Mouse (Mus musculus) lung, embryonic 16.5 days (tissue): ENCODE measurements at regions not wholly inside any gene's neighbourhood (a gene's known extent, or its start where the extent isn't known, plus 50 kb on each side); places are given as distances from the start of the nearest gene placed in this dataset.

Experiments
- ATAC-seq: fragments of 200-750 bp; cut with Nextera tagmentation; 2 replicates; pipeline ENCODE4 v1.8.0; 2017; ENCODE audit warnings: low read depth, mild to moderate bottlenecking, moderate library complexity
- H3K27ac ChIP-seq: fragments of 300-500 bp; sonication (generic); 2 replicates; pipeline ENCODE4 v1.5.1; 2014; ENCODE audit warnings: mild to moderate bottlenecking, control low read depth, low read length
- H3K27me3 ChIP-seq: fragments of 300-500 bp; sonication (generic); 2 replicates; pipeline ENCODE4 v1.6.1; 2014; ENCODE audit warnings: low read depth, low read length, mixed read lengths; ENCODE audit not compliant: control insufficient read depth, insufficient read depth
- H3K36me3 ChIP-seq: fragments of 300-500 bp; sonication (generic); 2 replicates; pipeline ENCODE4 v1.6.1; 2014; ENCODE audit warnings: low read length; ENCODE audit not compliant: control insufficient read depth, insufficient read depth
- H3K4me1 ChIP-seq: fragments of 300-500 bp; sonication (generic); replicated peaks from 2 replicates; pipeline ENCODE4 v1.6.1; 2014; ENCODE audit warnings: low read length, mixed read lengths; ENCODE audit not compliant: control insufficient read depth, insufficient read depth
- H3K4me2 ChIP-seq: fragments of 300-500 bp; sonication (generic); 2 replicates; pipeline ENCODE4 v1.6.1; 2014; ENCODE audit warnings: low read depth, low read length, control low read depth
- H3K4me3 ChIP-seq: fragments of 300-500 bp; sonication (generic); 2 replicates; pipeline ENCODE4 v1.5.1; 2014; ENCODE audit warnings: mild to moderate bottlenecking, low read length, control low read depth
- H3K9ac ChIP-seq: fragments of 300-500 bp; sonication (generic); 2 replicates; pipeline ENCODE4 v1.6.1; 2014; ENCODE audit warnings: low read length, control low read depth
- H3K9me3 ChIP-seq: fragments of 300-500 bp; sonication (generic); 2 replicates; pipeline ENCODE4 v1.6.1; 2016; ENCODE audit warnings: low read length; ENCODE audit not compliant: control insufficient read depth
- WGBS: fragments of 180-500 bp; shearing (Covaris S2); extraction: QIAGEN DNeasy Blood & Tissue Kit; methylation state at CpG from one replicate; pipeline ENCODE4 v1.1.7; 2014; 5-methylcytosine and 5-hydroxymethylcytosine counted together

GRCm38 (mm10) chr11:84708222-84708730, 111.0 kb downstream of the Mrm1 start:
- ATAC-seq: no peak
- Histone ChIP-seq H3K36me3 (no peaks in the 10 kb centered on the region), H3K27me3 (no peaks in the 10 kb centered on the region), H3K4me2 (no peak overlapping the region), H3K4me1 (peaks cover 2% of the 10 kb centered on the region; the same call in 1 of the 2 replicates), H3K9me3 (no peaks in the 10 kb centered on the region), H3K27ac (no peak overlapping the region), H3K4me3 (no peak overlapping the region), H3K9ac (no peak overlapping the region)
- 83% methylated on average over 10 of the region's 10 CpGs for WGBS

DNA sequence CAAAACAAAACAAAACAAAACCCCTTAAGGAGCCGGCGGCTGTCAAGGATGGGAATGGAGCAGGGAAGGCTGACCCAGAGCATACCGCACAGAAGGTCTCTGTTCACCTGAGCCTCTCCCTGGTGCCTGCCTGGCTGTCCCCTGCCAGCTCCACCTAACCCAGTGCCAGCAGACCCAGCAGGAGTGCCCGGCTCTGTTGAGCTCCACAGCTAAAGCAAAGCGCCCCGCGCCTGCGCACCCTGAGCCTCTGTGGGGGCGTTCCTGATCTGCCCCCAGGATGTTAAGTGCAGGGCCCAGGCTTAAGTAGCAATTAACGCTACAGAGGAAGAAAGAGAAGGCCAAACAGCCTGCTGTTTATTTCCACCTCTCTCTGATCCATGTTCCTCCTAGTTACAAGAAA, 111.5 kb downstream of the Mrm1 start:
- no peak overlapping the region for H3K4me3 ChIP-seq
- peaks cover 4% of the 10 kb centered on the region; the same call in 1 of the 2 replicates for H3K27me3 ChIP-seq
- 23% methylated on average over 10 of the region's 10 CpGs for WGBS
- H3K4me1 ChIP-seq: peaks cover 2% of the 10 kb centered on the region; the same call in 1 of the 2 replicates
- no peak overlapping the region for H3K9ac ChIP-seq
- no peaks in the 10 kb centered on the region for H3K9me3 ChIP-seq
- ATAC-seq: no peak
- H3K36me3 ChIP-seq: no peaks in the 10 kb centered on the region
- H3K27ac ChIP-seq: no peak overlapping the region
- no peak overlapping the region for H3K4me2 ChIP-seq

- ATAC-seq: 0 out of 2 replicates have a peak, but pooled peaks have one; percentile 15
- peaks cover 4% of the 10 kb centered on the region for H3K4me1 ChIP-seq
These were observed 112.6 kb downstream of the Mrm1 start for GRCm38 (mm10) chr11:84706692-84707091.

GRCm38 (mm10) chr11:84701319-84702175, 117.8 kb downstream of the Mrm1 start:
- H3K9ac ChIP-seq: no peak overlapping the region
- H3K9me3 ChIP-seq: no peaks in the 10 kb centered on the region
- peaks cover 4% of the 10 kb centered on the region; the same call in 1 of the 2 replicates for H3K27me3 ChIP-seq
- H3K4me2 ChIP-seq: peak overlapping the region; percentile 17
- H3K36me3 ChIP-seq: no peaks in the 10 kb centered on the region
- no peak for ATAC-seq
- 5% methylated on average over 28 of the region's 28 CpGs for WGBS
- H3K4me3 ChIP-seq: no peak overlapping the region
- H3K4me1 ChIP-seq: peaks cover 8% of the 10 kb centered on the region
- H3K27ac ChIP-seq: no peak overlapping the region

More at GRCm38 (mm10) chr11:84706692-84707091, 112.6 kb downstream of the Mrm1 start:
- WGBS: 17% methylated on average over 6 of the region's 6 CpGs
- H3K4me3 ChIP-seq: no peak overlapping the region
- no peak overlapping the region for H3K27ac ChIP-seq
- H3K9ac ChIP-seq: no peak overlapping the region
- H3K9me3 ChIP-seq: no peaks in the 10 kb centered on the region
- no peaks in the 10 kb centered on the region for H3K36me3 ChIP-seq
- no peak overlapping the region for H3K4me2 ChIP-seq
- peaks cover 4% of the 10 kb centered on the region; the same call in 1 of the 2 replicates for H3K27me3 ChIP-seq

GRCm38 (mm10) chr11:84697521-84697920, 121.8 kb downstream of the Mrm1 start:
- H3K9me3 ChIP-seq: no peaks in the 10 kb centered on the region
- 20% methylated on average over 5 of the region's 5 CpGs for WGBS
- no peaks in the 10 kb centered on the region; the same call in 1 of the 2 replicates for H3K27me3 ChIP-seq
- H3K4me2 ChIP-seq: no peak overlapping the region
- H3K27ac ChIP-seq: no peak overlapping the region
- no peak for ATAC-seq
- H3K4me3 ChIP-seq: no peak overlapping the region
- no peaks in the 10 kb centered on the region for H3K36me3 ChIP-seq
- no peak overlapping the region for H3K9ac ChIP-seq
- peaks cover 8% of the 10 kb centered on the region; the same call in 1 of the 2 replicates for H3K4me1 ChIP-seq

DNA sequence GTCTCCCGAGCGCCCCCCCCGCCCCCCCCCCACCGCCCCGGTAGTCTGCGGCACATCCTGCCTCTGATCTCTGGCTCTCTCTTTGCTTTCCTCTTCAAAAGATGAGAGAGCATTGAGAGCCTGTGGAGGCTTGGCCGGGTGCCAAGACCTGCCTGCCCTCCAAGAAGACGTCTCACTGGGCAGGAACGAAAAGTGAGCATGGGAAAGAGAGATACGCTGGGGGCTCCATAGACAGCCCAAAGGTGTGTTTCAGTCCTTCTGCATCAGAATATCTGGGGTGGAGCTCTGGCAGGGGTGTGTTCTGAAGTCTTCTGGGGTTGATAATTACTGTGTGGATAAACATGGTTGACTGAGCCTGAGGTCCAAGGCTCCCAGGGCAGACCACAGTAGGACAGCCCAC, 126.7 kb downstream of the Mrm1 start:
- H3K4me1 ChIP-seq: no peaks in the 10 kb centered on the region
- 0 out of 2 replicates have a peak, but pooled peaks have one; percentile 23 for ATAC-seq
- no peak overlapping the region for H3K27ac ChIP-seq
- H3K36me3 ChIP-seq: no peaks in the 10 kb centered on the region
- no peak overlapping the region for H3K4me3 ChIP-seq
- 6% methylated on average over 10 of the region's 10 CpGs for WGBS
- H3K9ac ChIP-seq: no peak overlapping the region
- H3K27me3 ChIP-seq: no peaks in the 10 kb centered on the region
- H3K4me2 ChIP-seq: no peak overlapping the region
- H3K9me3 ChIP-seq: no peaks in the 10 kb centered on the region

GRCm38 (mm10) chr11:84691410-84692148, 127.7 kb downstream of the Mrm1 start:
- no peaks in the 10 kb centered on the region for H3K4me1 ChIP-seq
- WGBS: 61% methylated on average over 3 of the region's 3 CpGs
- no peak overlapping the region for H3K4me2 ChIP-seq
- H3K27ac ChIP-seq: no peak overlapping the region
- H3K9ac ChIP-seq: no peak overlapping the region
- no peaks in the 10 kb centered on the region for H3K36me3 ChIP-seq
- no peak for ATAC-seq
- no peak overlapping the region for H3K4me3 ChIP-seq
- no peaks in the 10 kb centered on the region for H3K27me3 ChIP-seq
- no peaks in the 10 kb centered on the region for H3K9me3 ChIP-seq

- no peaks in the 10 kb centered on the region for H3K27me3 ChIP-seq
- H3K4me2 ChIP-seq: no peak overlapping the region
- H3K27ac ChIP-seq: no peak overlapping the region
- WGBS: 90% methylated on average over 9 of the region's 9 CpGs
- no peaks in the 10 kb centered on the region for H3K9me3 ChIP-seq
- no peaks in the 10 kb centered on the region for H3K36me3 ChIP-seq
- H3K4me3 ChIP-seq: no peak overlapping the region
- no peak overlapping the region for H3K9ac ChIP-seq
- no peak for ATAC-seq
- no peaks in the 10 kb centered on the region for H3K4me1 ChIP-seq
These were observed 132.8 kb downstream of the Mrm1 start for GRCm38 (mm10) chr11:84686473-84686872.

DNA sequence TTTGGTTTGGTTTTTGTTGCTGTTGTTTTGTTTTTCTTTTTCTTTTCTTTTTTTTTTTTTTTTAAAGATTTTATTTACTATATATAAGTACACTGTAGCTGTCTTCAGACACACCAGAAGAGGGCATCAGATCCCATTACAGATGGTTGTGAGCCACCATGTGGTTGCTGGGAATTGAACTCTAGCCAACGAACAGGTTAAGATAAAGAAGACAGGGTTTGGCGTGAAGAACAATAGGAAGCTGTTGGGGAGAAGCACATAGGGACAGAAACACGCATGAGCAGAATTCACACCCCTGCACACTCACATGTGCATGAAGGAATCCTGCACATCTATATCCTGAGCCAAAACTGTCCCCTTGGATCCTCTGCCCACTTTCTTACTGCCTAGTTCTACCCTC, 135.0 kb downstream of the Mrm1 start:
- Histone ChIP-seq H3K4me1 (no peaks in the 10 kb centered on the region), H3K9me3 (no peaks in the 10 kb centered on the region), H3K4me2 (no peak overlapping the region), H3K27me3 (no peaks in the 10 kb centered on the region), H3K9ac (no peak overlapping the region), H3K4me3 (no peak overlapping the region), H3K27ac (no peak overlapping the region), H3K36me3 (no peaks in the 10 kb centered on the region)
- no peak for ATAC-seq
- 79% methylated on average over 3 of the region's 3 CpGs for WGBS
